Mouse (Mus musculus): ENCODE measurements around the gene Rpl23a. TPM values are rescaled to one million over a fixed set of nuclear protein-coding genes. Genes with fewer than 3 reads are reported as not detected.
A peak's percentile ranks its signal among the peaks of the same experiment; 100 is the strongest.

Gene Rpl23a
- polyA plus RNA-seq (2016; fragmentation: Nextera tagmentation; extraction: Ambion mirVana) = 894 and 983 TPM in 2 replicates

- H3K36me3 ChIP-seq = peaks cover 22% of the 10 kb centered on the region
These were observed at the start of gene Rpl23a for GRCm38 (mm10) chr11:78182961-78183844. Gene Rpl23a, minus strand, starts transcription at chr11:78183584.

GRCm38 (mm10) chr11:78231518-78231917 is 48.1 kb upstream of the Rpl23a start:
- no peaks in the 10 kb centered on the region for H3K4me1 ChIP-seq
- H3K4me2 ChIP-seq (replicated peaks) = no peak overlapping the region
- peaks cover 74% of the 10 kb centered on the region for H3K36me3 ChIP-seq
- no peaks in the 10 kb centered on the region for H3K9me3 ChIP-seq (replicated peaks)
- H3K4me3 ChIP-seq = no peak overlapping the region
- H3K27ac ChIP-seq = no peak overlapping the region
- no peak for ATAC-seq (ENCODE audit: low FRiP score)
- WGBS = 92% methylated on average over 6 of the region's 6 CpGs
- no peak overlapping the region for H3K9ac ChIP-seq
- no peaks in the 10 kb centered on the region for H3K27me3 ChIP-seq

More at GRCm38 (mm10) chr11:78182961-78183844, at the start of gene Rpl23a:
- no peaks in the 10 kb centered on the region for H3K9me3 ChIP-seq (replicated peaks)
- WGBS = under 1% methylated on average over 38 of the region's 38 CpGs
- no peaks in the 10 kb centered on the region for H3K27me3 ChIP-seq
- peak within 1 kb of the TSS; percentile 76 for H3K4me2 ChIP-seq (replicated peaks)
- peaks cover 44% of the 10 kb centered on the region for H3K4me1 ChIP-seq
- H3K9ac ChIP-seq = peak within 1 kb of the TSS; percentile 92
- H3K4me3 ChIP-seq = peak within 1 kb of the TSS; percentile 76
- peak; percentile 92 for ATAC-seq (ENCODE audit: low FRiP score)
- peak within 1 kb of the TSS; percentile 95 for H3K27ac ChIP-seq

- H3K9ac ChIP-seq = no peak overlapping the region
These were observed 40.2 kb upstream of the Rpl23a start for GRCm38 (mm10) chr11:78223586-78223985.

GRCm38 (mm10) chr11:78215709-78216317 is 32.4 kb upstream of the Rpl23a start:
- H3K27ac ChIP-seq = no peak overlapping the region
- no peaks in the 10 kb centered on the region for H3K9me3 ChIP-seq (replicated peaks)
- peaks cover 93% of the 10 kb centered on the region for H3K36me3 ChIP-seq
- no peak overlapping the region for H3K4me2 ChIP-seq (replicated peaks)
- no peak overlapping the region for H3K4me3 ChIP-seq
- no peaks in the 10 kb centered on the region for H3K27me3 ChIP-seq
- no peak for ATAC-seq (ENCODE audit: low FRiP score)
- no peaks in the 10 kb centered on the region for H3K4me1 ChIP-seq
- no peak overlapping the region for H3K9ac ChIP-seq
- 91% methylated on average over 11 of the region's 11 CpGs for WGBS

More at GRCm38 (mm10) chr11:78223586-78223985, 40.2 kb upstream of the Rpl23a start:
- no peak for ATAC-seq (ENCODE audit: low FRiP score)
- Histone ChIP-seq H3K27ac (no peak overlapping the region), H3K36me3 (peaks cover 96% of the 10 kb centered on the region), H3K4me1 (no peaks in the 10 kb centered on the region), H3K4me2 (replicated peaks) (no peak overlapping the region), H3K4me3 (no peak overlapping the region), H3K9me3 (replicated peaks) (no peaks in the 10 kb centered on the region), H3K27me3 (no peaks in the 10 kb centered on the region)
- WGBS = 94% methylated on average over 4 of the region's 4 CpGs

- no peak overlapping the region for H3K27ac ChIP-seq
- H3K4me2 ChIP-seq (replicated peaks) = no peak overlapping the region
- no peaks in the 10 kb centered on the region for H3K27me3 ChIP-seq
- H3K9ac ChIP-seq = no peak overlapping the region
- H3K4me3 ChIP-seq = no peak overlapping the region
- 94% methylated on average over 14 of the region's 14 CpGs for WGBS
- no peaks in the 10 kb centered on the region for H3K9me3 ChIP-seq (replicated peaks)
- H3K4me1 ChIP-seq = no peaks in the 10 kb centered on the region
- H3K36me3 ChIP-seq = peaks cover 94% of the 10 kb centered on the region
- no peak for ATAC-seq (ENCODE audit: low FRiP score)
These were observed 29.9 kb upstream of the Rpl23a start for GRCm38 (mm10) chr11:78213086-78213817.

GRCm38 (mm10) chr11:78211513-78211912 is 28.1 kb upstream of the Rpl23a start:
- 93% methylated on average over 5 of the region's 5 CpGs for WGBS

GRCm38 (mm10) chr11:78210615-78211014 is 27.2 kb upstream of the Rpl23a start:
- no peak overlapping the region for H3K27ac ChIP-seq
- H3K9me3 ChIP-seq (replicated peaks) = no peaks in the 10 kb centered on the region
- WGBS = 67% methylated on average over 7 of the region's 7 CpGs
- H3K9ac ChIP-seq = no peak overlapping the region
- no peak overlapping the region for H3K4me2 ChIP-seq (replicated peaks)
- H3K4me1 ChIP-seq = no peaks in the 10 kb centered on the region
- no peak overlapping the region for H3K4me3 ChIP-seq
- ATAC-seq (ENCODE audit: low FRiP score) = no peak
- H3K27me3 ChIP-seq = no peaks in the 10 kb centered on the region
- H3K36me3 ChIP-seq = peaks cover 96% of the 10 kb centered on the region

More at GRCm38 (mm10) chr11:78211513-78211912, 28.1 kb upstream of the Rpl23a start:
- Histone ChIP-seq H3K4me2 (replicated peaks) (no peak overlapping the region), H3K36me3 (peaks cover 96% of the 10 kb centered on the region), H3K4me1 (no peaks in the 10 kb centered on the region), H3K4me3 (no peak overlapping the region), H3K9me3 (replicated peaks) (no peaks in the 10 kb centered on the region), H3K27me3 (no peaks in the 10 kb centered on the region), H3K27ac (no peak overlapping the region), H3K9ac (no peak overlapping the region)
- no peak for ATAC-seq (ENCODE audit: low FRiP score)

- 96% methylated on average over 6 of the region's 6 CpGs for WGBS
- Histone ChIP-seq H3K4me3 (no peak overlapping the region), H3K27ac (no peak overlapping the region), H3K9me3 (replicated peaks) (no peaks in the 10 kb centered on the region), H3K9ac (no peak overlapping the region), H3K4me2 (replicated peaks) (no peak overlapping the region), H3K4me1 (no peaks in the 10 kb centered on the region), H3K36me3 (peaks cover 95% of the 10 kb centered on the region), H3K27me3 (no peaks in the 10 kb centered on the region)
- no peak for ATAC-seq (ENCODE audit: low FRiP score)
These were observed 26.5 kb upstream of the Rpl23a start for GRCm38 (mm10) chr11:78209886-78210285.

GRCm38 (mm10) chr11:78207190-78207589 is 23.8 kb upstream of the Rpl23a start:
- H3K27ac ChIP-seq = no peak overlapping the region; the same call in 1 of the 2 replicates
- peaks cover 2% of the 10 kb centered on the region; the same call in 1 of the 2 replicates for H3K4me1 ChIP-seq
- 76% methylated on average over 7 of the region's 7 CpGs for WGBS
- no peak for ATAC-seq (ENCODE audit: low FRiP score)
- no peak overlapping the region for H3K9ac ChIP-seq
- no peak overlapping the region for H3K4me3 ChIP-seq
- peaks cover 82% of the 10 kb centered on the region for H3K36me3 ChIP-seq
- H3K4me2 ChIP-seq (replicated peaks) = no peak overlapping the region
- H3K27me3 ChIP-seq = no peaks in the 10 kb centered on the region
- no peaks in the 10 kb centered on the region for H3K9me3 ChIP-seq (replicated peaks)

- peak overlapping the region; percentile 65 for H3K27ac ChIP-seq
- no peak overlapping the region for H3K4me3 ChIP-seq
- WGBS = 65% methylated on average over 13 of the region's 13 CpGs
- no peaks in the 10 kb centered on the region for H3K9me3 ChIP-seq (replicated peaks)
- peaks cover 2% of the 10 kb centered on the region; the same call in 1 of the 2 replicates for H3K4me1 ChIP-seq
- H3K36me3 ChIP-seq = peaks cover 68% of the 10 kb centered on the region
- H3K4me2 ChIP-seq (replicated peaks) = no peak overlapping the region
- H3K9ac ChIP-seq = 0 out of 2 replicates have a peak overlapping the region, but pooled peaks have one; percentile 18
- no peak for ATAC-seq (ENCODE audit: low FRiP score)
- no peaks in the 10 kb centered on the region for H3K27me3 ChIP-seq
These were observed 22.2 kb upstream of the Rpl23a start for GRCm38 (mm10) chr11:78205361-78206206.

GRCm38 (mm10) chr11:78204287-78204686 is 20.9 kb upstream of the Rpl23a start:
- H3K9ac ChIP-seq = no peak overlapping the region
- no peak overlapping the region for H3K4me3 ChIP-seq
- H3K27me3 ChIP-seq = no peaks in the 10 kb centered on the region
- WGBS = 75% methylated on average over 6 of the region's 6 CpGs
- no peak overlapping the region for H3K27ac ChIP-seq
- H3K4me1 ChIP-seq = peaks cover 2% of the 10 kb centered on the region; the same call in 1 of the 2 replicates
- H3K4me2 ChIP-seq (replicated peaks) = no peak overlapping the region
- no peaks in the 10 kb centered on the region for H3K9me3 ChIP-seq (replicated peaks)
- ATAC-seq (ENCODE audit: low FRiP score) = peak; percentile 35; the same call in 1 of the 2 replicates
- peaks cover 55% of the 10 kb centered on the region for H3K36me3 ChIP-seq

All from hindbrain, embryonic 12.5 days (tissue).